Mouse (Mus musculus): ENCODE results near the gene Nr3c2. TPM values are rescaled to one million over a fixed set of nuclear protein-coding genes. Genes with fewer than 3 reads are reported as not detected.
A peak's percentile ranks its signal among the peaks of the same experiment; 100 is the strongest.

Gene Nr3c2
- polyA plus RNA-seq, 1 experiment from 2014 or later = 1.4 TPM

DNA sequence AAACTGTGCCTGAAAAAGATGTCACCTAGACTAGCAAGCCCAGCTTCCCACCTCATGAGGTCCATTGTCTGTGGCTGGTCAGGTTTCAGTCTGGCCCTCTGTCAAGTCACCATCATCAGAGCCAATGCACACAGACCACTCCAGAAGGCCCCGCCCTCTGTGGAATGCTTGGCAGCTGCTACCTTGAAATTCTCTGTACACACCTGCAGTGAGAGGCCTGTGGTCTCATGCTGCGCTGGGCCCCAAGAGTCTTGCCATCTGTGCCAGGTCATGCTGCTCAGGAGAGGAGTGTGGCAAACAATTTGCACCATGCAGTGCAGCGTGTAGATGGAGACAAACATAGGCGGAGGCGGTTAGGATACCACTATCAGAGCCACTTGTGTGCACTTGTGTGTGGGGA, 328.5 kb downstream of the Nr3c2 start:
- Histone ChIP-seq H3K4me2 (ENCODE audit: low read length) (no peak overlapping the region), H3K36me3 (ENCODE audit: control insufficient read depth, insufficient read depth, low read length) (no peaks in the 10 kb centered on the region), H3K27ac (ENCODE audit: low read depth, low read length) (no peak overlapping the region), H3K4me3 (ENCODE audit: low read depth, low read length) (no peak overlapping the region), H3K4me1 (ENCODE audit: control insufficient read depth, insufficient read depth, low read length) (no peaks in the 10 kb centered on the region), H3K9me3 (replicated peaks; ENCODE audit: control insufficient read depth, low read length) (no peaks in the 10 kb centered on the region), H3K27me3 (replicated peaks; ENCODE audit: control insufficient read depth, insufficient read depth, low read length) (no peaks in the 10 kb centered on the region), H3K9ac (ENCODE audit: low read length) (no peak overlapping the region)
- WGBS = 92% methylated on average over 5 of the region's 5 CpGs
- no peak; the same call in 1 of the 2 replicates for ATAC-seq
- DNase-seq (ENCODE audit: low spot score) = no peak

DNA sequence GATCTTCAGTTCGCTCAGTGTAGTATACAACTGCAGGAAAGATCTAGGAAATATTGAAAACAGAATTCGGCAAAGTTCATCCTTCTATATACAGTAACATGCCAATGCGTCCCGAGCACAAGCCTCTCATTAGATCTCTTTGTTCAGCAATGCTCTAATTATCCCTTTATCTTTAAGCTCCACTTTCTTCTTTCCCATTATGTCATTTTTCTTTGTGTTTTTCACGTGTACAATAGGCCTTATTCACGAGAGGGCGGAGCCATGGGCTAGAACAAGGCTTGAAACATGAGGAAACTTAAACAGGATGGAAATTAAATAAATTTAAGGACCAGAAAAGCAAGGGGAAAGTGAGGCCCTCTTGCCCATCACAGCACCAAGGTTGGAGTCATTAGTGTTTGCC, 329.4 kb downstream of the Nr3c2 start:
- 41% methylated on average over 7 of the region's 7 CpGs for WGBS
- Histone ChIP-seq H3K27me3 (replicated peaks; ENCODE audit: control insufficient read depth, insufficient read depth, low read length) (no peaks in the 10 kb centered on the region), H3K4me2 (ENCODE audit: low read length) (no peak overlapping the region), H3K9me3 (replicated peaks; ENCODE audit: control insufficient read depth, low read length) (no peaks in the 10 kb centered on the region), H3K27ac (ENCODE audit: low read depth, low read length) (no peak overlapping the region), H3K4me3 (ENCODE audit: low read depth, low read length) (no peak overlapping the region), H3K9ac (ENCODE audit: low read length) (no peak overlapping the region), H3K4me1 (ENCODE audit: control insufficient read depth, insufficient read depth, low read length) (no peaks in the 10 kb centered on the region), H3K36me3 (ENCODE audit: control insufficient read depth, insufficient read depth, low read length) (no peaks in the 10 kb centered on the region)
- no peak for DNase-seq (ENCODE audit: low spot score)
- ATAC-seq = no peak

DNA sequence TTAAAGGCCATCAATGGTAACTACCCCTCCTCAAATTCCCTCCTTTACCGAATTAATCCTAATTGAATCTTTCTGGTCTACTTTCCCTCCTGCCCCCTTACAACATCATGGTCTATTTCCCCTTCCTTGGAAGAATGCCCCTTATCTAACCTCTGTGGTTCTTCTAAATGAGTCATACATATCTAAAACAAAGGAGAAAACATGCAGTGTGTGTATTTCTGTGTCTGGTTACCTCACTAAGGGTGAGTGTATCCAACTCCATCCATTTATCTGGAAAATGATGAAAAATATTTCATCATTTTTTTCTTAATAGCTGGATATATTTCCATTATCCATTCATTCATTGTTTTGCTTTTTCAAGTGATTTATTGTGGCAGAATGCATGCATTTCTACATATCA, 332.0 kb downstream of the Nr3c2 start:
- H3K4me1 ChIP-seq (ENCODE audit: control insufficient read depth, insufficient read depth, low read length) = no peaks in the 10 kb centered on the region
- H3K36me3 ChIP-seq (ENCODE audit: control insufficient read depth, insufficient read depth, low read length) = no peaks in the 10 kb centered on the region
- H3K4me2 ChIP-seq (ENCODE audit: low read length) = no peak overlapping the region
- 90% methylated on average over 1 of the region's 1 CpGs for WGBS
- no peak for ATAC-seq
- H3K9me3 ChIP-seq (replicated peaks; ENCODE audit: control insufficient read depth, low read length) = no peaks in the 10 kb centered on the region
- H3K9ac ChIP-seq (ENCODE audit: low read length) = no peak overlapping the region
- H3K27ac ChIP-seq (ENCODE audit: low read depth, low read length) = no peak overlapping the region
- H3K4me3 ChIP-seq (ENCODE audit: low read depth, low read length) = no peak overlapping the region
- H3K27me3 ChIP-seq (replicated peaks; ENCODE audit: control insufficient read depth, insufficient read depth, low read length) = no peaks in the 10 kb centered on the region
- DNase-seq (ENCODE audit: low spot score) = no peak

DNA sequence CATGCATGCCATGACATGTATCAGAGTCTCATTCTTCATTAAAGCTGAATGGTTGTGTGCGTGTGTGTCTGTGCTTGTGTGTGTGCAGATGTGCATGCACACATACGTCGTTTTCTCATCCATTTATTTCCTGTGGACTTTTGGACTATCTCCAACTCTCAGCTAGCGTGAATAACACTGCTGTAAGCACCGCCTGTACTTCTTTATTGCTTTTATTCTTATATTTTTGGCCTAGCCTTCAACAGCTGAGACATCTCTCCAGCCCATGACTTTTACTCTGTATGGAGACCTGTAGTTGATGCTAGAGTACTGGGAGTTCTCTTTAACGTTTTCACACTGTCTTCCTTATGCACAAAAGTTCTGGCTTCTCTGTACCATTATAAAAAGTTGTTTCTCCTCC, 332.6 kb downstream of the Nr3c2 start:
- H3K9ac ChIP-seq (ENCODE audit: low read length) = no peak overlapping the region
- 52% methylated on average over 6 of the region's 6 CpGs for WGBS
- no peaks in the 10 kb centered on the region for H3K27me3 ChIP-seq (replicated peaks; ENCODE audit: control insufficient read depth, insufficient read depth, low read length)
- H3K4me3 ChIP-seq (ENCODE audit: low read depth, low read length) = no peak overlapping the region
- H3K9me3 ChIP-seq (replicated peaks; ENCODE audit: control insufficient read depth, low read length) = no peaks in the 10 kb centered on the region
- H3K27ac ChIP-seq (ENCODE audit: low read depth, low read length) = no peak overlapping the region
- no peaks in the 10 kb centered on the region for H3K36me3 ChIP-seq (ENCODE audit: control insufficient read depth, insufficient read depth, low read length)
- no peak overlapping the region for H3K4me2 ChIP-seq (ENCODE audit: low read length)
- H3K4me1 ChIP-seq (ENCODE audit: control insufficient read depth, insufficient read depth, low read length) = no peaks in the 10 kb centered on the region
- DNase-seq (ENCODE audit: low spot score) (peak; percentile 11), ATAC-seq (no peak)

DNA sequence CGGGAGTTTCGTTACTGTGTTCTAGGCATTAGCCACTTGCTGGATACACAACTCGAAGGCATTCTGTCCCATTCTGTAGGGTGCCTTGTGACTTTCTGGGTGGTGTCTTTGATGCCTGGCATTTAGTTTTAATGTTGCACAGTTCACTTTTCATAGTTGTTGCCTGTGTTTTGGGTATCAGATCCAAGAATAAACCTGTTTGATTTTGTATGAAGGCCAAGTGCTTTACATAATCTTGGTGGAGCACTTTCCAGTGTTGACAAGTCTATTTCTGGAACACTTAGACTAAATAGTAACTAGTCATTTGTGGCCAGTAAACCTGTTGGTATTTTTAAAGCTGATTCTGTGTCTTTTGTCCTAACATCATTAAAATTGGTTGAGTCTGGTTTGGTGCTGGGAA, 333.2 kb downstream of the Nr3c2 start:
- Histone ChIP-seq H3K4me1 (ENCODE audit: control insufficient read depth, insufficient read depth, low read length) (no peaks in the 10 kb centered on the region), H3K27me3 (replicated peaks; ENCODE audit: control insufficient read depth, insufficient read depth, low read length) (no peaks in the 10 kb centered on the region), H3K4me2 (ENCODE audit: low read length) (no peak overlapping the region), H3K9ac (ENCODE audit: low read length) (no peak overlapping the region), H3K9me3 (replicated peaks; ENCODE audit: control insufficient read depth, low read length) (no peaks in the 10 kb centered on the region), H3K4me3 (ENCODE audit: low read depth, low read length) (no peak overlapping the region), H3K36me3 (ENCODE audit: control insufficient read depth, insufficient read depth, low read length) (no peaks in the 10 kb centered on the region), H3K27ac (ENCODE audit: low read depth, low read length) (no peak overlapping the region)
- no peak for ATAC-seq
- 86% methylated on average over 3 of the region's 3 CpGs for WGBS
- no peak for DNase-seq (ENCODE audit: low spot score)

DNA sequence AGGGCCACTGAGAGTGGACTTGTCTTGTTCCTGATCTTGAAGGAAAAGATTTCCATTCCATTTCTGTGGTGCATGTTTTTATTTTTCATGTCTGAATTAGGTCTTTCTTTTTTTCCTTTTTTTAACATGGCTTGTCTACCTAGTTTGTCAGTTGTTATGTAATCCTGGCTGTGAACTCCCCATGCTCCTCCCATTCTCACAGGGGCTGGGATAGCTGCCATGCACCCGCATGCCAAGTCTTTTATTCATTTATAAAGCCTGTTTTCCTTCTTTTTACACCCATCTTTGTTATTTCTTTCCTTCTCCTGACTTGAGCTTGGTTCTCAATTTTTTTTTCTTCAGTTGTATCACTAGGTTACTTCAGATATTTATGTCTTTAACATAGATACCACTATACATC, 337.5 kb downstream of the Nr3c2 start:
- Histone ChIP-seq H3K4me3 (ENCODE audit: low read depth, low read length) (no peak overlapping the region), H3K36me3 (ENCODE audit: control insufficient read depth, insufficient read depth, low read length) (no peaks in the 10 kb centered on the region), H3K9ac (ENCODE audit: low read length) (no peak overlapping the region), H3K27me3 (replicated peaks; ENCODE audit: control insufficient read depth, insufficient read depth, low read length) (no peaks in the 10 kb centered on the region), H3K27ac (ENCODE audit: low read depth, low read length) (no peak overlapping the region), H3K4me1 (ENCODE audit: control insufficient read depth, insufficient read depth, low read length) (no peaks in the 10 kb centered on the region), H3K9me3 (replicated peaks; ENCODE audit: control insufficient read depth, low read length) (no peaks in the 10 kb centered on the region), H3K4me2 (ENCODE audit: low read length) (no peak overlapping the region)
- DNase-seq (ENCODE audit: low spot score) (peak; percentile 51), ATAC-seq (no peak)
- WGBS = 49% methylated on average over 1 of the region's 1 CpGs

DNA sequence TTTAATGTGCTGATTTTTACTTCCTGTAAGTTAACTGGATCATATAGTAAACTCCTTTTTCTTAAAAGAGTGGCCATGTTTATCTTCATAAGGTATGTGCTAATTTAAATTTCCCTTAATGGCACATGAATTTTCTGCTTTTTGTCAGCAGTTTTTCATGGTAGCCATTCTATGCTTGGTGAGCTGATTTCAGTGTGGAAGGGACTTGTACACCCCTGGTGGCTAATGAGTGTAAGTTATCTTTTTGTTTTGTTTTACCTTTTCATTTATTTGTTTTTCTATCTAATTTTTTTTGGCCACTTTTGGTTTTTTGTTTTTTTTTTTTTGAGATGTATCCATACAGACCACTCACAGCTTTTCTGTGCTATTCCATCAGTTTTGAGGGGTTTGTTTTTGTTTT, 340.2 kb downstream of the Nr3c2 start:
- Histone ChIP-seq H3K9me3 (replicated peaks; ENCODE audit: control insufficient read depth, low read length) (no peaks in the 10 kb centered on the region), H3K27me3 (replicated peaks; ENCODE audit: control insufficient read depth, insufficient read depth, low read length) (no peaks in the 10 kb centered on the region), H3K9ac (ENCODE audit: low read length) (no peak overlapping the region), H3K36me3 (ENCODE audit: control insufficient read depth, insufficient read depth, low read length) (no peaks in the 10 kb centered on the region), H3K4me3 (ENCODE audit: low read depth, low read length) (no peak overlapping the region), H3K4me1 (ENCODE audit: control insufficient read depth, insufficient read depth, low read length) (no peaks in the 10 kb centered on the region), H3K4me2 (ENCODE audit: low read length) (no peak overlapping the region), H3K27ac (ENCODE audit: low read depth, low read length) (no peak overlapping the region)
- DNase-seq (ENCODE audit: low spot score) = no peak
- ATAC-seq = no peak

DNA sequence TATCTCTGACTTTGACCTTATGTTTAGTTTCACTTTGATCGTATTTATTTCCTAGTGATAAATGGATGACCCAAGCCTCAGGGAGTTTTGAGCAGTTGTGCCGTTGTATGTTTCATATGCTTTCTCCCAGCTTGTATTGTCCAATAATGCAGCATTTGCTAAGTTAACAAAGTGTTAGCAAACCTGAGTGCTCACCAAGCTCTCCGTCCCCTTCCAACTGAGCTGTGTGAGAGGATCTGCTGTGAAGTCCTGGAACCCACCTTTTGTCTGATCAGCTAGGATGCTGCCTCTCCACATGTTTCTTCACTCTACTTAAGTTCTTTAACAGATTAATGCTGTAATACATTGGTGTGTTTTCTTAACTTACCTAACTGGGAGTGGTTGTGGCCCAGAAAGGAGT, 342.1 kb downstream of the Nr3c2 start:
- WGBS = 94% methylated on average over 3 of the region's 3 CpGs
- H3K36me3 ChIP-seq (ENCODE audit: control insufficient read depth, insufficient read depth, low read length) = no peaks in the 10 kb centered on the region
- H3K4me3 ChIP-seq (ENCODE audit: low read depth, low read length) = no peak overlapping the region
- no peaks in the 10 kb centered on the region for H3K4me1 ChIP-seq (ENCODE audit: control insufficient read depth, insufficient read depth, low read length)
- H3K27me3 ChIP-seq (replicated peaks; ENCODE audit: control insufficient read depth, insufficient read depth, low read length) = no peaks in the 10 kb centered on the region
- ATAC-seq = no peak
- DNase-seq (ENCODE audit: low spot score) = no peak
- H3K4me2 ChIP-seq (ENCODE audit: low read length) = no peak overlapping the region
- no peak overlapping the region for H3K27ac ChIP-seq (ENCODE audit: low read depth, low read length)
- no peak overlapping the region for H3K9ac ChIP-seq (ENCODE audit: low read length)
- H3K9me3 ChIP-seq (replicated peaks; ENCODE audit: control insufficient read depth, low read length) = no peaks in the 10 kb centered on the region

DNA sequence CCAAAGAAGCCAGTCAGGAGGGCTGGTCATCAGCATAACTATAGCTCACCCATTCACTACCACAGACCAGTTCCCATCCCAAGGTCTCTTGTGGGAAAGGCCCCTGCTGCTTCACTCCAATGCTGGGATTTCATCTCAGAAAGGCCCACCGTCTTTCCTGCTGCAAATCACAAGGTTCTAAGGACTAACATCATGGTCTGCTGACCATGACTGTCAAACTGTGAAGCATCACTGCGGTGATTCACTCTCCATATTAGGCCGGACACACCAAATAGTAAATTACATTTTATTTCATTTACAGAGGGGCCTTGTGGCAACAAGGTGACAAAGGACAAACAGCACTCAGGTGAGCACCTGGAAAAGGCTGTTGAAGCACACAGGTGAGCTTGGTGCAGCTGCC, 350.9 kb downstream of the Nr3c2 start:
- no peaks in the 10 kb centered on the region for H3K36me3 ChIP-seq (ENCODE audit: control insufficient read depth, insufficient read depth, low read length)
- no peak overlapping the region for H3K4me2 ChIP-seq (ENCODE audit: low read length)
- 91% methylated on average over 3 of the region's 3 CpGs for WGBS

DNA sequence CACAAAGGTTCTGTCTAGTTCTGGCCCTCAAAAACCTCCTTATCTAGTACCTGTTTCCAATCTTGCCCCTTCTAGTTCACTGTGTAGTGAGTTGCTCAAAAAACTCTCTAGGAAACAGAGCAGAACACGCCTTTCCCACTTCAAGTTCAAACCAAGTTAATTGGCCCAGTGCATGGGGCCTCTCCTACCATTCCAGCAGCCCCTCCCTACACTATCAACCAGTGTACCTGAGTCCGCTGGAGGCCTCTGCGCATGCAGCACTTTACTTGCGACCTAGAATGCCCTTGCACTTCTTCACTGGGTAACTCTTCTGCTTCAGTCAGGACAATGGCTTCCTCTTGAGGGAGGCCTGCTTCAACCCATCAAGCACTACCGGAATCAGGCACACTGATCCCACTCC, 351.9 kb downstream of the Nr3c2 start:
- H3K4me1 ChIP-seq (ENCODE audit: control insufficient read depth, insufficient read depth, low read length) = no peaks in the 10 kb centered on the region
- no peaks in the 10 kb centered on the region for H3K36me3 ChIP-seq (ENCODE audit: control insufficient read depth, insufficient read depth, low read length)
- no peaks in the 10 kb centered on the region for H3K27me3 ChIP-seq (replicated peaks; ENCODE audit: control insufficient read depth, insufficient read depth, low read length)
- no peak overlapping the region for H3K4me2 ChIP-seq (ENCODE audit: low read length)
- no peak for ATAC-seq
- DNase-seq (ENCODE audit: low spot score) = no peak
- no peak overlapping the region for H3K4me3 ChIP-seq (ENCODE audit: low read depth, low read length)
- no peaks in the 10 kb centered on the region for H3K9me3 ChIP-seq (replicated peaks; ENCODE audit: control insufficient read depth, low read length)
- no peak overlapping the region for H3K27ac ChIP-seq (ENCODE audit: low read depth, low read length)
- no peak overlapping the region for H3K9ac ChIP-seq (ENCODE audit: low read length)
- WGBS = 92% methylated on average over 5 of the region's 5 CpGs

More for the DNA sequence above, 350.9 kb downstream of the Nr3c2 start:
- no peak for ATAC-seq
- DNase-seq (ENCODE audit: low spot score) = no peak
- Histone ChIP-seq H3K4me3 (ENCODE audit: low read depth, low read length) (no peak overlapping the region), H3K9ac (ENCODE audit: low read length) (no peak overlapping the region), H3K27ac (ENCODE audit: low read depth, low read length) (no peak overlapping the region), H3K27me3 (replicated peaks; ENCODE audit: control insufficient read depth, insufficient read depth, low read length) (no peaks in the 10 kb centered on the region), H3K4me1 (ENCODE audit: control insufficient read depth, insufficient read depth, low read length) (no peaks in the 10 kb centered on the region), H3K9me3 (replicated peaks; ENCODE audit: control insufficient read depth, low read length) (no peaks in the 10 kb centered on the region)

Data from forebrain, embryonic 14.5 days (tissue).